Comparison of ENCODE assay signal across 9 mouse cellular contexts in genomic region chr5:101664945-101665615, GRCm38 (mm10). TPM values are rescaled to one million over a fixed set of nuclear protein-coding genes. Genes with fewer than 3 reads are reported as not detected.
A peak's percentile ranks its signal among the peaks of the same experiment; 100 is the strongest.
DNase-seq lines count a peak whose midpoint lies in the region; ATAC-seq and TF ChIP-seq lines count a peak whose summit lies in the region.
"Had no signal": no experiment of that assay in that cellular context is flagged by ENCODE, and none has a peak within 500 bp of the region (broad histone marks: within the 10 kb centered on the region; RNA-seq: fewer than 3 reads in every experiment).

Gene Nkx6-1 (minus strand): TSS chr5:101664996.

- peak; percentile 63 to 77 for DNase-seq in cerebellum, postnatal 10 days
- no peak for DNase-seq in cerebellum, adult 11 months
- peak; percentile 98 for DNase-seq in embryo, embryonic 10 days (ENCODE audit: low spot score)
- DNase-seq in kidney, adult 18-20 months = peak; percentile 69
- peak; percentile 96 for DNase-seq in lung, embryonic 14.5 days
- DNase-seq in ovary, postnatal 36 days (ENCODE audit: low spot score) = peak; percentile 62
- no peak for DNase-seq in left cerebral cortex, postnatal 14 days (ENCODE audit: low spot score in 2 of 2)

- H3K9me3 ChIP-seq in lung, embryonic 14.5 days (ENCODE audit: low read depth, low read length) = no peaks in the 10 kb centered on the region

- no peaks in the 10 kb centered on the region for H3K36me3 ChIP-seq in lung, embryonic 14.5 days (ENCODE audit: insufficient read depth)

- 0 out of 2 replicates have a peak, but pooled peaks cover 3% of the 10 kb centered on the region for H3K4me1 ChIP-seq in lung, embryonic 14.5 days (ENCODE audit: insufficient read depth)

- H3K27ac ChIP-seq in lung, embryonic 14.5 days (ENCODE audit: low read depth) = no peak within 1 kb of the TSS

- peak within 1 kb of the TSS; percentile 64 for H3K4me2 ChIP-seq in lung, embryonic 14.5 days

- H3K9ac ChIP-seq in lung, embryonic 14.5 days = peak within 1 kb of the TSS; percentile 16; the same call in 1 of the 2 replicates

- under 1% methylated on average over 39 of the region's 39 CpGs for WGBS in lung, embryonic 14.5 days

- peak; percentile 89 for ATAC-seq in granulocyte monocyte progenitor cell, adult 5-6 weeks (replicated peaks; ENCODE audit: poor library complexity, severe bottlenecking)
- peak; percentile 97 for ATAC-seq in lung, embryonic 14.5 days (ENCODE audit: insufficient read depth)

- no peak for TF ChIP-seq CTCF in lung, embryonic 14.5 days (IDR thresholded peaks at IDR 0.05; ENCODE audit: low read depth)

- peaks cover 98% of the 10 kb centered on the region for H3K27me3 ChIP-seq in lung, embryonic 14.5 days (ENCODE audit: insufficient read depth, low read length)

- intact Hi-C loops in left cerebral cortex, postnatal 14 days (cut with DNase I) = loop anchor here (10.0 kb wide), 1 partner anchor 840 kb away; the partner anchor contains the start of gene Abraxas1

- peak within 1 kb of the TSS; percentile 38 for H3K4me3 ChIP-seq in lung, embryonic 14.5 days (ENCODE audit: low read depth, low read length)

RNA-seq across cellular contexts. Expression of gene Nkx6-1, which starts in this region (rescaled TPM):
- total RNA-seq in granulocyte monocyte progenitor cell, adult 5-6 weeks (2014; fragmentation: Nextera tagmentation) = not detected in 2 replicates
- total RNA-seq in granulocyte monocyte progenitor cell, adult 5-6 weeks (2017) = not detected in 2 replicates
- 0.08 and 0.16 TPM in 2 replicates for polyA plus RNA-seq in lung, embryonic 14.5 days (2014; fragmentation: Nextera tagmentation; extraction: Ambion mirVana)
- under 1 TPM in 1 of 2 experiments, not detected in 1; 0.40 TPM for total RNA-seq in left cerebral cortex, postnatal 14 days (2021)
- polyA plus RNA-seq: large intestine, adult 2 months had no signal

Comparison
In these comparisons a context has a peak if more than half of its experiments do, and no peak if none do; other contexts are left out.
1. DNase-seq: peak in cerebellum, postnatal 10 days (2 of 2), embryo, embryonic 10 days (single experiment), kidney, adult 18-20 months (single experiment) and ovary, postnatal 36 days (single experiment); none in cerebellum, adult 11 months (single experiment) and left cerebral cortex, postnatal 14 days (0 of 2).
2. Peak in ATAC-seq in granulocyte monocyte progenitor cell, adult 5-6 weeks; RNA of the gene not detected or under 1 TPM.
3. Peak in DNase-seq, ATAC-seq, H3K4me3 ChIP-seq, H3K9ac ChIP-seq and H3K4me2 ChIP-seq in lung, embryonic 14.5 days; RNA of the gene not detected or under 1 TPM.